Mouse (Mus musculus): Measurements from ENCODE around the gene Lpar6.

Gene Lpar6

GRCm38 (mm10) chr14:73237848-73238321, at the start of gene Lpar6:
Gene Lpar6 (plus strand): TSS chr14:73237895.
- DNase-seq (ENCODE audit: low read depth, low spot score): no peak

- DNase-seq (ENCODE audit: low read depth, low spot score): no peak
Measured at GRCm38 (mm10) chr14:73199058-73199457, 38.6 kb upstream of the Lpar6 start.

DNA sequence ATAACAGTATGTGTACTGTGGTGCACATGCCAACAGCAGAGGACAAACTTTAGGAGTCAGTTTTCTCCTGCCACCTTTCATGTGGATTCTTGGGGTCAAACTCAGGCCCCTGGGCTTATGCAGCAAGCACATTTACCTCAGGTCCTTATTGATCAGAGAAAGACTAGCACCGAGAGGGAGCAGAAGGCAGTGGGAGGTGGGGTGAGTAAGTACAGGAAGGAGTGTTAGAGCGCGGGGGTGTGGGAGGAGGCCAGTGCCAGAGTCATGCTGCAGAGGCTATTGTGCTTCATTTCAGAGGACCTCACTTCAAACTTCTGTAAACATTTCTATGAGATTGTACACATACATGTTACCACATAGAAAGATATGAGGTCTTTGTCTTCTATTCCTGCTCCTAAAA, 36.2 kb upstream of the Lpar6 start:
- no peak for DNase-seq (ENCODE audit: low read depth, low spot score)

- DNase-seq (ENCODE audit: low read depth, low spot score): no peak
Measured at GRCm38 (mm10) chr14:73204016-73204415, 33.7 kb upstream of the Lpar6 start.

GRCm38 (mm10) chr14:73209262-73209661, 28.4 kb upstream of the Lpar6 start:
- no peak for DNase-seq (ENCODE audit: low read depth, low spot score)

GRCm38 (mm10) chr14:73210196-73210595, 27.5 kb upstream of the Lpar6 start:
- no peak for DNase-seq (ENCODE audit: low read depth, low spot score)

DNA sequence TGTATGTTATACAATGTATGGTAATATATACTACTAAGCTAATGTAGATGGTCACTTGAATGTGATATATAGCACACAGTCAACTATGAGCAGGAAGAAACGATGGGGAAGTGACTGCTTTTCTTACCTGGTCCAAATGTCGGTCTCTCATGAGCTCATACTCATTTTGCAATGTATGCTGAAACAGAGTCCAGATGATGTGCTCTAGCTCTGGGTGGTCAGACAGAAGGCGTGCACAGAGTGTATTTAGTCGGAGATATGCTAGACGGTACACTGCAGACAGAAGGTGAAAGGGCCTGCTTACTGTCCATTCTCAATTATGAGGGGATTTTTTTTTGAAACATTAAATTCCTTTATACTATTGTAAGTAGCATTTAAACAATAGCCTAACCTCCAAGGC, 26.2 kb upstream of the Lpar6 start:
- no peak for DNase-seq (ENCODE audit: low read depth, low spot score)

DNA sequence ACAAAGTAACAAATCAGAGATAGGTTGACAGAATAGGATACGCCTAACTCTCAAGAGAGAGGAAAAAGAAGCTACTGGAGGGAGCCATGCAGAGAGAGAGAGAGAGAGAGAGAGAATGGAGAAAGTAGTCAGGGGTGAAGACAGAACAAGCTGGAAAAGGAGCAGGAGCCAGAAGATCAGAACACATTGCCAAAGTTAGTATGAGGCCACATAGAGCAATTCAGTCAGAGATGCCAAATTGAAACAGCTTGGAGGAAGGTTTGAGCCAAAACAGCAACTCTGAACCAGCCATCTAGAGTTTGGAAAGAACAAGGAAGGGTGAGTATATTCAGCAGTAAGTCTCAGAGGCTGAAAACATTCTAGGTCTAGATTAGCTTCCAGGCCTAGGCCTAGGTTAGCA, 20.6 kb upstream of the Lpar6 start:
- DNase-seq (ENCODE audit: low read depth, low spot score): no peak

DNA sequence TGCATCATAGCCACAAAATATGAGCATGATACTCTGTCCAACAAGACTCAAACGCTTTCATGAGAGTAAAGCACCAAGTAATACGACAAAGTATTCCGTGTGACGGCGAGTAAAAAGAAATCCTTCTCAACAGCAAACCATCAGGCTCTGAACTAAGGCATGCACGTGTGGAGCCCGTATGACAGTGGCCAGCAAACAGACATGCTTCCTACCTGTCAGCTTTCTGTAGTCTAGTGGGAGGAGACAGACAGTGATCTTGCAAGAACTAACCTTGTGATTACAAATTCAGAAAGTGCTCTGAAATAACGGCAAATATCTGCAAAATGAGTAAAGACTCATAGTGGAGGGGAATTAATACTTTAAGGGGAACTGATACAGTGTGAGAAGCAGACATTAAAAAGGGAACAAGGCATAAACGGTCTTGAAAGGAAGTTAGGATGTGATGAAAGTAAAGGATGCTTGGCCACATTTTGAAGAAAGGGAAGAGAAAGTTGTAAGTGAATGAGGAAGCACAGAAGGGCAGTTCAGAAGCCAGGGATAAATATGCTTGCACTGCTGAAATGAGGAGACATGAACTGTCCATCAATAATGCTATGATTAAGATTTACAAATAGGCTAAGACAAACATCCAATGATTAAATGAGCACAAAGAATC, 15.3 kb upstream of the Lpar6 start:
- DNase-seq (ENCODE audit: low read depth, low spot score): no peak

GRCm38 (mm10) chr14:73226346-73226745, 11.3 kb upstream of the Lpar6 start:
- DNase-seq (ENCODE audit: low read depth, low spot score): no peak

- no peak for DNase-seq (ENCODE audit: low read depth, low spot score)
Measured at GRCm38 (mm10) chr14:73226849-73227248, 10.8 kb upstream of the Lpar6 start.

DNA sequence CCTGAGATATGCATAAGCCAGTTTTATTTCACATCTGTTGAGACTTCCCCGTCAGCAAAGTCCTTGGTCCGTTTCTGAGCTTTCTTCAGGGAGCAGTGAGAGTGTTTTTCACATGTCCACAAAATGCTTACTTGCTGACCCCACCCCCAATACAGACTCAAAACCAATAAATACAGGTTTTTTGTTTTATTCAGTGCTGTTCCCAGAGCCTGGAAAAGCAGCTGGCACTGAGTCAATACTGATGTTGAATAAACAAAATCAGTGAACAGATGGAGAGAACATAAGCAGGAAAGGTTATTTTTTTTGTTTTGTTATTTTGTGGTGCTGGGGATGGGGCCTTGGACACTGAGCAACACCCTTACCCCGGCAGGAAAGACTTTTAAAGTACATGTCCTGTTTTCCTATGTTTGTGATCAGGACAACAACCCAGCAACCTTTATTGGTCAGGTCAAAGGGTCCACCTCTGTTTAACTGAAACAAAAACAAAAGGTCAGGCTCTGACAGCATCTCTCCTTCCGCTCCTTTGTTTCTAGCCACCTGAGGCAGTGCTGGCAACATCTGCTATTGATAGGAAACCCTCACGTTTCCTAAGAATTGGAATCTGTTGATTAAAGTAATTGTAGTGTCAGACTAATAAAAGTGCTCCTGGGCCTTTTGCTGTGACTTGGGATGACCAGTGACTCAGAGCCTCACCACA, 6.3 kb upstream of the Lpar6 start:
- DNase-seq (ENCODE audit: low read depth, low spot score): no peak

DNA sequence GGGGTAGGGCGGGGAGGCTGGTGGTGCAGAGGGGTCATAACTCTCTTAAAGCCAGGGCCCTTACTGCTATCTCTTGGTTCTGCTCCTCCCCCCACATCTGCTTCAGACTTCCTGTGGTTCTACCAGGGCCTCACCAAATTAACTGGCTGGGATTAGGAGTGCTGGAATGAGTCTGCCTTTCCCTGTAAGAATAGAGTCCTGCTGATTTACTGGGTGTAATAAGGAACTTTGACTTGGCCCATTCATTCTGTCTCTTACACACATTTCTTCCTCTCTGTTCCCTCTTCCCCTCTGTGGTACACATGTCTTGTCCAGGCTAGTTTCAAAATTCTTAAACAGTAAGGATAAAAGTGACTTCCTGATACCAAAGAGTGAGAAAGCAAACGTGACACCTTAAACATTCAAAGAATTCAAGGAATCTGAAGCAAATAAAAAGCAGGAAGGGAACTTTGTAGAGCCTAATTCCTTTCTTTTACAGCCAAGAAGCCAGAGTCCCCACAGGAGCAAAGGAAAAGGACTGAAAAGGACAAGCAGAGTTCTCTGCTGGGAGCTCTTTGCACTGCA, 3.1 kb upstream of the Lpar6 start:
- no peak for DNase-seq (ENCODE audit: low read depth, low spot score)

DNA sequence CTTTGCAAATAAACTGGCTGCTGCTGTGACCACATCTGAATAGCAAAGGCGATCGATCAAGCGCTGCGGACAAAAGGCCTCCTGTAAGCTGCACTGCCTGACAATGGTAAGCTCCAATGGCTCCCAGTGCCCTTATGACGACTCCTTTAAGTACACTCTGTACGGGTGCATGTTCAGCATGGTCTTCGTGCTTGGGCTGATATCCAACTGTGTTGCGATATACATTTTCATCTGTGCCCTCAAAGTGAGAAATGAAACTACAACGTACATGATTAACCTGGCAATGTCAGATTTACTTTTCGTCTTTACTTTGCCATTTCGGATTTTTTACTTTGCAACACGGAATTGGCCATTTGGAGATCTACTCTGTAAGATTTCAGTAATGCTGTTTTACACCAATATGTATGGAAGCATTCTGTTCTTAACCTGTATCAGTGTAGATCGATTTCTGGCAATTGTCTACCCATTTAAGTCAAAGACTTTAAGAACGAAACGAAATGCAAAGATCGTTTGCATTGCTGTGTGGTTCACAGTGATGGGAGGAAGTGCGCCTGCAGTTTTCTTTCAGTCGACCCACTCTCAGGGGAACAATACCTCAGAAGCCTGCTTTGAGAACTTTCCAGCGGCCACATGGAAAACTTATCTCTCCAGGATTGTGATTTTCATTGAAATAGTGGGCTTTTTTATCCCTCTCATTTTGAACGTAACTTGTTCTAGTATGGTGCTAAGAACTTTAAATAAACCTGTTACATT, 979 bp downstream of the Lpar6 start:
- DNase-seq (ENCODE audit: low read depth, low spot score): no peak

DNA sequence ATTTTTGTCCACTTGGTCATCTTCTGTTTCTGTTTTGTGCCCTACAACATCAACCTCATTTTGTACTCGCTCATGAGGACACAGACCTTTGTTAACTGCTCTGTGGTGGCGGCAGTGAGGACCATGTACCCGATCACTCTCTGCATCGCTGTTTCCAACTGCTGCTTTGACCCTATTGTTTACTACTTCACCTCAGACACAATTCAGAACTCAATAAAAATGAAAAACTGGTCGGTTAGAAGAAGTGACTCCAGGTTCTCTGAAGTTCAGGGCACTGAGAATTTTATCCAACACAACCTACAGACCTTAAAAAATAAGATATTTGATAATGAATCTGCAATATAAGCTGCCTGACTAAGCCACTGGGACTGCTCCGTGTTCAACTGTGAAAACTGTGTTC, 1.6 kb downstream of the Lpar6 start:
- no peak for DNase-seq (ENCODE audit: low read depth, low spot score)

DNA sequence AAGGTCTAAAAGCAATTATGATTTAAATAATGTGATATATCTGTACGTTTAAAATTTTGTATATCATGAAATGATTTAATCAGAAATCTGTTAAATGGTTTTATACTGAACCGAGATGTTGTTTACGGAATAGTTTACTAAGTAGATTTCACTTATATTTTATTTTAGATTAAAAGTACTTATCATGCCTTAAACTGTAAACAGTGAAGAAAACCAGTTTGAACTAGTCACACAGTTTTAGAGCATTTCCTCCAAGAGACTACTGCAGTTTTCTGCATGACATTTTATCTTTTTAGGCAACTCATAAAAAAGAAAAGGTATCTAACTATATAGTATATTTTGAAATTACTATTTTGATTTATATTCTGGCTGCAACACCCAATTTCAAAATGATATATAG, 2.2 kb downstream of the Lpar6 start:
- no peak for DNase-seq (ENCODE audit: low read depth, low spot score)

DNA sequence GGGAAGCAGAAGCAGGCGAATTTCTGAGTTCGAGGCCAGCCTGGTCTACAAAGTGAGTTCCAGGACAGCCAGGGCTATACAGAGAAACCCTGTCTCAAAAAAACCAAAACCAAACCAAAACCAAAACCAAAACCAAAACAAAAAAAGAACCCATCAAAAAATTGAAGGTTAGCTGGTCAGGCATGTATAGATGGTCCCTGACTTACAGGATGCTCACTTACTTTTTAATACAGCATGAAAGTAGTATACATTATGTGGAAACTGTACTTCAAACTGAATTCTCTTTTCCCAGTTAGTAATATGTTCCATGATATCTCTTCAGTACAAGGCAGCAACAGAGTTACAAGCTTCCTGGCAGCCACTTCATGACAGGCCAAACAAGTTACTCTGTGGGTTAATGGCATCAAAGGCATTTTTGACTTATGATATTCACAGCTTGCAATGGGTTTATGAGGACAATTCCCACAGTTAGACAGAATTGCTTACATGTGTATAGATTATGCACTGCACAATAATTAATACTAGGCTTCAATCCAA, 6.4 kb downstream of the Lpar6 start:
- no peak for DNase-seq (ENCODE audit: low read depth, low spot score)

DNA sequence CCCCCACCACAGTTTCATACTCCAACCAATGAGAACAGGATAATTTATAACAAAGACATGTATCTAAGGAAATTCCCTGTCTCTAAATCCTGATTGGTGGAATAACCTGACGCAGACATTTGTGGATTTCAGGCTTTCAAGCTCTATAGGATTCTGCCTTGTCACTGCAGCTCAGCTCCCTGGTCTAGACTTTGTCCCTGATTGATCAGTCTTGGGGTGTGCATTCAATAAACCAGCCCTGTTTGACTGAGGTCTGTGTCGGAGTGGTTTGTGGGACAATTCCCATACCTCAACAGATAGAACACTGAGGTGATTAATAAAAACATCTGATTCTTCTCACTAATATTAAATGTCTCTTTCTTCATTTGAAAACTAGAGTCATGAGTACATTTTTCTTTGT, 12.4 kb downstream of the Lpar6 start:
- no peak for DNase-seq (ENCODE audit: low read depth, low spot score)

- DNase-seq (ENCODE audit: low read depth, low spot score): no peak
Measured at GRCm38 (mm10) chr14:73252276-73252675, 14.6 kb downstream of the Lpar6 start.

DNA sequence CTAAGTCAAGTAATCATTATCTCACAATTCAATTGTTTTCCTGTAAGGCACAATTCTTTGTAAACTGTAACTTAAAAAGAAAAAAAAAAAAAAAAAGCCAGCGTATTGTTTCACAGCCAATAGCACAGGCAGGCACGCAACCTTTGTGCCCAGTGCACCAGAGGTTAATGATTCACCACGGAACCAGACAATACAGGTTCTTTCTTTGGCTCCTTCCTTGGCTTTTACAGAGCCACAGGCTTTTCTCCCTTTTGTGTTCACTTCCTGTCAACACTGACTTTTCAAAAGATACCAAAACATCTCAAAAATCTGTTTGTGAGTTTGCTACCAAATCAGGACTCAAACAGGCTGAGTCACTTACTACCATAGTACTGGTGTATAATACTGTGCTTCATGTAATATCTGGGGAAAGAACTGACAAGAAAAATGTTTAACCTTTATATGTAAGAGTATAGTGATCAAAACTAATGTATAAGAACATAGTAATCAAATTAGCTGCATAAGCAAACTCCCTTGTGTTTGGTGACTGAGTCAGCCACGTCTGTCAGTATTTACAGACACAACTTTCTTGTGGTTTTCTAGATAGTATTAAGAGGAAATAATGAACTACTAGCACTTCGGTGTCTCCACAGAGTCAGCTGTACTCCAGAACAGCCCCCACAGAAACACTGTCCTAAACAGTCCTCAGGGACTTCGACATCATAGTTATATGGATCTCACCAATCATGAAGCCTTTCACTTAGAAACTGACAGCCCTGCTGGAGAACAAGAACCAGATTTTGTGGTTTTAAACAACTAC, 16.0 kb downstream of the Lpar6 start:
- DNase-seq (ENCODE audit: low read depth, low spot score): no peak

GRCm38 (mm10) chr14:73254412-73254811, 16.7 kb downstream of the Lpar6 start:
- DNase-seq (ENCODE audit: low read depth, low spot score): no peak
